Mouse (Mus musculus) stomach, embryonic 14.5 days (tissue): ENCODE measurements at regions not wholly inside any gene's neighbourhood (a gene's known extent, or its start where the extent isn't known, plus 50 kb on each side); places are given as distances from the start of the nearest gene placed in this dataset.

Experiments
- ATAC-seq: fragments of 200-750 bp; cut with Nextera tagmentation; 2 replicates; pipeline ENCODE4 v1.8.0; 2017; ENCODE audit warnings: low read depth, moderate TSS enrichment; ENCODE audit not compliant: insufficient number of reproducible peaks, insufficient read depth, low FRiP score
- H3K27ac ChIP-seq: fragments of 300-500 bp; sonication (generic); 2 replicates; pipeline ENCODE4 v1.5.1; 2014; ENCODE audit warnings: mild to moderate bottlenecking, low read length, moderate library complexity, mixed read lengths
- H3K27me3 ChIP-seq: fragments of 300-500 bp; sonication (generic); 2 replicates; pipeline ENCODE4 v1.6.1; 2014; ENCODE audit warnings: low read length, control low read depth, mixed read lengths; ENCODE audit not compliant: control insufficient read depth, insufficient read depth
- H3K36me3 ChIP-seq: fragments of 300-500 bp; sonication (generic); 2 replicates; pipeline ENCODE4 v1.6.1; 2014; ENCODE audit warnings: mild to moderate bottlenecking, control low read depth, low read length, moderate library complexity, mixed read lengths; ENCODE audit not compliant: control insufficient read depth, insufficient read depth
- H3K4me1 ChIP-seq: fragments of 300-500 bp; sonication (generic); 2 replicates; pipeline ENCODE4 v1.6.1; 2014; ENCODE audit warnings: low read length, control low read depth, mixed read lengths; ENCODE audit not compliant: control insufficient read depth, insufficient read depth
- H3K4me2 ChIP-seq: fragments of 300-500 bp; sonication (generic); replicated peaks from 2 replicates; pipeline ENCODE4 v1.6.1; 2014; ENCODE audit warnings: low read depth, low read length, control low read depth
- H3K4me3 ChIP-seq: fragments of 300-500 bp; sonication (generic); 2 replicates; pipeline ENCODE4 v1.5.1; 2014; ENCODE audit warnings: low read depth, low read length, control low read depth
- H3K9ac ChIP-seq: fragments of 300-500 bp; sonication (generic); replicated peaks from 2 replicates; pipeline ENCODE4 v1.6.1; 2014; ENCODE audit warnings: low read depth, mild to moderate bottlenecking, control low read depth, low read length, moderate library complexity, mixed read lengths
- H3K9me3 ChIP-seq: fragments of 300-500 bp; sonication (generic); 2 replicates; pipeline ENCODE4 v1.6.1; 2016; ENCODE audit warnings: low read depth, low read length, control low read depth; ENCODE audit not compliant: control insufficient read depth
- WGBS: fragments of 180-500 bp; shearing (Covaris S2); extraction: QIAGEN DNeasy Blood & Tissue Kit; methylation state at CpG from one replicate; pipeline ENCODE4 v1.1.7; 2014; 5-methylcytosine and 5-hydroxymethylcytosine counted together

- Histone ChIP-seq H3K9me3 (no peaks in the 10 kb centered on the region), H3K4me3 (no peak overlapping the region), H3K27me3 (no peaks in the 10 kb centered on the region), H3K9ac (no peak overlapping the region), H3K27ac (no peak overlapping the region), H3K4me2 (no peak overlapping the region), H3K36me3 (no peaks in the 10 kb centered on the region), H3K4me1 (no peaks in the 10 kb centered on the region)
- no peak for ATAC-seq
- 71% methylated on average over 8 of the region's 8 CpGs for WGBS
Measured at GRCm38 (mm10) chr11:114611690-114612089, 56.6 kb upstream of the Rpl38 start.

- Histone ChIP-seq H3K4me3 (no peak overlapping the region), H3K9me3 (no peaks in the 10 kb centered on the region), H3K36me3 (no peaks in the 10 kb centered on the region), H3K27me3 (no peaks in the 10 kb centered on the region), H3K4me1 (no peaks in the 10 kb centered on the region), H3K9ac (no peak overlapping the region), H3K4me2 (no peak overlapping the region), H3K27ac (no peak overlapping the region)
- ATAC-seq: no peak
- WGBS: 90% methylated on average over 9 of the region's 9 CpGs
Measured at GRCm38 (mm10) chr11:114608009-114608408, 60.3 kb upstream of the Rpl38 start.

GRCm38 (mm10) chr11:114603108-114603507 lies 65.2 kb upstream of the Rpl38 start:
- Histone ChIP-seq H3K36me3 (no peaks in the 10 kb centered on the region), H3K4me3 (no peak overlapping the region), H3K27ac (no peak overlapping the region), H3K27me3 (no peaks in the 10 kb centered on the region), H3K9me3 (no peaks in the 10 kb centered on the region), H3K4me1 (no peaks in the 10 kb centered on the region), H3K4me2 (no peak overlapping the region), H3K9ac (no peak overlapping the region)
- no peak for ATAC-seq
- 77% methylated on average over 6 of the region's 6 CpGs for WGBS

GRCm38 (mm10) chr11:114597225-114597624 lies 71.1 kb upstream of the Rpl38 start:
- Histone ChIP-seq H3K4me3 (no peak overlapping the region), H3K9ac (no peak overlapping the region), H3K27me3 (no peaks in the 10 kb centered on the region), H3K27ac (no peak overlapping the region), H3K36me3 (no peaks in the 10 kb centered on the region), H3K9me3 (no peaks in the 10 kb centered on the region), H3K4me1 (no peaks in the 10 kb centered on the region), H3K4me2 (no peak overlapping the region)
- no peak for ATAC-seq
- 59% methylated on average over 2 of the region's 2 CpGs for WGBS

GRCm38 (mm10) chr11:114592961-114593360 lies 75.4 kb upstream of the Rpl38 start:
- Histone ChIP-seq H3K9me3 (no peaks in the 10 kb centered on the region), H3K36me3 (no peaks in the 10 kb centered on the region), H3K9ac (no peak overlapping the region), H3K27me3 (no peaks in the 10 kb centered on the region), H3K4me1 (no peaks in the 10 kb centered on the region), H3K4me2 (no peak overlapping the region), H3K27ac (no peak overlapping the region), H3K4me3 (no peak overlapping the region)
- WGBS: 64% methylated on average over 9 of the region's 9 CpGs
- no peak for ATAC-seq

- Histone ChIP-seq H3K36me3 (no peaks in the 10 kb centered on the region), H3K27ac (no peak overlapping the region), H3K4me3 (no peak overlapping the region), H3K4me1 (no peaks in the 10 kb centered on the region), H3K27me3 (no peaks in the 10 kb centered on the region), H3K9ac (no peak overlapping the region), H3K9me3 (no peaks in the 10 kb centered on the region), H3K4me2 (no peak overlapping the region)
- ATAC-seq: no peak
- WGBS: 69% methylated on average over 9 of the region's 9 CpGs
Measured at GRCm38 (mm10) chr11:114588554-114588953, 79.8 kb upstream of the Rpl38 start.

GRCm38 (mm10) chr11:114587986-114588385 lies 80.3 kb upstream of the Rpl38 start:
- Histone ChIP-seq H3K4me2 (no peak overlapping the region), H3K9ac (no peak overlapping the region), H3K9me3 (no peaks in the 10 kb centered on the region), H3K27me3 (no peaks in the 10 kb centered on the region), H3K4me3 (no peak overlapping the region), H3K4me1 (no peaks in the 10 kb centered on the region), H3K36me3 (no peaks in the 10 kb centered on the region), H3K27ac (no peak overlapping the region)
- ATAC-seq: no peak
- 82% methylated on average over 4 of the region's 4 CpGs for WGBS

- Histone ChIP-seq H3K27ac (no peak overlapping the region), H3K4me3 (no peak overlapping the region), H3K36me3 (no peaks in the 10 kb centered on the region), H3K27me3 (no peaks in the 10 kb centered on the region), H3K9ac (no peak overlapping the region), H3K4me2 (no peak overlapping the region), H3K4me1 (no peaks in the 10 kb centered on the region), H3K9me3 (no peaks in the 10 kb centered on the region; the same call in 1 of the 2 replicates)
- WGBS: 86% methylated on average over 12 of the region's 12 CpGs
- ATAC-seq: no peak
Measured at GRCm38 (mm10) chr11:114586400-114586799, 81.9 kb upstream of the Rpl38 start.

GRCm38 (mm10) chr11:114584804-114585203 lies 83.5 kb upstream of the Rpl38 start:
- Histone ChIP-seq H3K4me3 (no peak overlapping the region), H3K9me3 (no peaks in the 10 kb centered on the region; the same call in 1 of the 2 replicates), H3K4me2 (no peak overlapping the region), H3K27ac (no peak overlapping the region), H3K4me1 (no peaks in the 10 kb centered on the region), H3K9ac (no peak overlapping the region), H3K36me3 (no peaks in the 10 kb centered on the region), H3K27me3 (no peaks in the 10 kb centered on the region)
- 60% methylated on average over 6 of the region's 6 CpGs for WGBS
- ATAC-seq: no peak
